ENCODE assay signal across 13 mouse cellular contexts in the genomic region with DNA sequence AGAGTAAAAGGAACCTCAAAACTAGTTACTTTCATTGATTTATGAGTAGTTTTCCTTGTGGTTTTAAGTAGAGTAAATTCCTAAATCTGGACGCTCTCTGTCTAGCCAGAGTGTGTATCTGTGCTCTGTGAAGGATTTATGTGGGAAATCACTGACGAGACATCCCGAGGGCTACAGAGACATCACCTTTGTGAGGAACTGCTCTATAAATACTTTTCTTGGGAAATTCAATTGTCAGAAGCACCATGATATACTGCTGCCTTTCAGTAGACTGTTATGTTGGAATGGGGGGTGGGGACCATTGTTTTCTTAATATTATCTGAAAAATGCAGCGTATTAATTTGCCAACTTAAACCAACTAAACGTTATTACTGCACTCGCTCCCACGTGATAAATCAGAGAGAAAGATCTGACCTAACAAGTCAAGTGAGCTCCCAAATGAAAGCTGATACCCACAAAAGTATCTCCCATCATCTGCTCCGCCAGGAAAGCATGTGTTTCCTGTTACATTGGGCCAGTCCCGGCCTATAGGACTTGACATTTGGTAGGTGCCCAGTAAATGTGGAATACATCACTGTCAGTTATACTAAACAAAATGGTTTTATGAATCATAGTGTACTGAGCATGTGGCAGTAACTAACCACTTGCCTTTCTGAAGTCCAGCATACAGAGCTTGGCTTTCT.
DNase-seq lines count a peak whose midpoint lies in the region; ATAC-seq lines count a peak whose summit lies in the region.
"Had no signal": no experiment of that assay in that cellular context is flagged by ENCODE, and none has a peak within 500 bp of the region (broad histone marks: within the 10 kb centered on the region; RNA-seq: fewer than 3 reads in every experiment).

No protein-coding gene starts in this region.

- H3K4me3 ChIP-seq in kidney, embryonic 14.5 days (ENCODE audit: low read length) = no peak overlapping the region
- no peak overlapping the region for H3K4me3 ChIP-seq in embryonic facial prominence, embryonic 12.5 days
- no peak overlapping the region for H3K4me3 ChIP-seq in limb, embryonic 12.5 days (replicated peaks)
- H3K4me3 ChIP-seq: layer of hippocampus, adult 2 months; midbrain, embryonic 10.5 days had no signal

- no peak overlapping the region for H3K4me2 ChIP-seq in kidney, embryonic 14.5 days (replicated peaks; ENCODE audit: low read depth, low read length)
- H3K4me2 ChIP-seq in embryonic facial prominence, embryonic 12.5 days (replicated peaks) = no peak overlapping the region
- no peak overlapping the region for H3K4me2 ChIP-seq in limb, embryonic 12.5 days

- H3K27me3 ChIP-seq in kidney, embryonic 14.5 days (ENCODE audit: control insufficient read depth, insufficient read depth, low read length) = no peaks in the 10 kb centered on the region
- no peaks in the 10 kb centered on the region for H3K27me3 ChIP-seq in embryonic facial prominence, embryonic 12.5 days
- no peaks in the 10 kb centered on the region for H3K27me3 ChIP-seq in limb, embryonic 12.5 days

- H3K27ac ChIP-seq in kidney, embryonic 14.5 days (ENCODE audit: low read depth, low read length) = no peak overlapping the region
- H3K27ac ChIP-seq in embryonic facial prominence, embryonic 12.5 days = no peak overlapping the region; the same call in 1 of the 2 replicates
- no peak overlapping the region for H3K27ac ChIP-seq in limb, embryonic 12.5 days
- H3K27ac ChIP-seq: layer of hippocampus, adult 2 months; midbrain, embryonic 10.5 days had no signal

- 11% methylated on average over 9 of the region's 9 CpGs for WGBS in kidney, embryonic 14.5 days
- WGBS in embryonic facial prominence, embryonic 12.5 days = 21% methylated on average over 9 of the region's 9 CpGs
- WGBS in limb, embryonic 12.5 days = 24% methylated on average over 9 of the region's 9 CpGs

- no peaks in the 10 kb centered on the region for H3K9me3 ChIP-seq in kidney, embryonic 14.5 days (ENCODE audit: control insufficient read depth, low read length)
- H3K9me3 ChIP-seq in embryonic facial prominence, embryonic 12.5 days = no peaks in the 10 kb centered on the region
- H3K9me3 ChIP-seq in limb, embryonic 12.5 days = no peaks in the 10 kb centered on the region
- H3K9me3 ChIP-seq: midbrain, embryonic 10.5 days had no signal

- peak; percentile 87 for ATAC-seq in kidney, embryonic 14.5 days (ENCODE audit: low FRiP score, low TSS enrichment)
- ATAC-seq in embryonic facial prominence, embryonic 12.5 days (ENCODE audit: insufficient number of reproducible peaks, insufficient read depth, low FRiP score, low TSS enrichment) = peak; percentile 74
- peak; percentile 37; the same call in 1 of the 2 replicates for ATAC-seq in limb, embryonic 12.5 days (ENCODE audit: insufficient number of reproducible peaks, insufficient read depth, low FRiP score, low TSS enrichment, low read depth)
- ATAC-seq: activated CD4-positive, CD25-positive, alpha-beta regulatory T cell, adult 4 months had no signal

- no peak overlapping the region for H3K9ac ChIP-seq in kidney, embryonic 14.5 days (ENCODE audit: low read depth, low read length)
- no peak overlapping the region for H3K9ac ChIP-seq in embryonic facial prominence, embryonic 12.5 days
- no peak overlapping the region for H3K9ac ChIP-seq in limb, embryonic 12.5 days (replicated peaks)

- no peaks in the 10 kb centered on the region for H3K36me3 ChIP-seq in kidney, embryonic 14.5 days (ENCODE audit: control insufficient read depth, insufficient read depth, low read length)
- H3K36me3 ChIP-seq in embryonic facial prominence, embryonic 12.5 days = no peaks in the 10 kb centered on the region
- no peaks in the 10 kb centered on the region for H3K36me3 ChIP-seq in limb, embryonic 12.5 days
- H3K36me3 ChIP-seq: midbrain, embryonic 10.5 days had no signal

- no peak for DNase-seq in kidney, adult 18-20 months
- peak; percentile 93 for DNase-seq in NIH3T3 (ENCODE audit: low read depth)
- DNase-seq in right cerebral cortex, postnatal 36 days (ENCODE audit: low spot score in 2 of 2) = no peak
- DNase-seq in heart, postnatal 4 days = no peak
- DNase-seq in spleen, postnatal 36 days (ENCODE audit: low spot score in 2 of 2) = no peak
- DNase-seq: cerebellum, adult 18-20 months; lung, adult 18-20 months had no signal

- peaks cover 5% of the 10 kb centered on the region; the same call in 1 of the 2 replicates for H3K4me1 ChIP-seq in kidney, embryonic 14.5 days (ENCODE audit: control insufficient read depth, insufficient read depth, low read length)
- peaks cover 10% of the 10 kb centered on the region for H3K4me1 ChIP-seq in embryonic facial prominence, embryonic 12.5 days
- H3K4me1 ChIP-seq in limb, embryonic 12.5 days (replicated peaks) = peaks cover 14% of the 10 kb centered on the region; the same call in 1 of the 2 replicates

Comparison
In these comparisons a context has a peak if more than half of its experiments do, and no peak if none do; other contexts are left out.
1. ATAC-seq: peak in every context shown above with its lines; median percentile 87 in kidney, embryonic 14.5 days; 74 in embryonic facial prominence, embryonic 12.5 days; 37 in limb, embryonic 12.5 days.